Mouse (Mus musculus): ENCODE measurements around the gene Ap2a1.
A peak's percentile ranks its signal among the peaks of the same experiment; 100 is the strongest.

Gene Ap2a1

GRCm38 (mm10) chr7:44864595-44865542 is 64.4 kb downstream of the Ap2a1 start:
- DNase-seq (ENCODE audit: inconsistent ontology term), result no peak

- no peak for DNase-seq (ENCODE audit: inconsistent ontology term)
Measured at GRCm38 (mm10) chr7:44863982-44864494, 65.3 kb downstream of the Ap2a1 start.

GRCm38 (mm10) chr7:44863210-44863609 is 66.1 kb downstream of the Ap2a1 start:
- no peak for DNase-seq (ENCODE audit: inconsistent ontology term)

GRCm38 (mm10) chr7:44862434-44862833 is 66.9 kb downstream of the Ap2a1 start:
- no peak for DNase-seq (ENCODE audit: inconsistent ontology term)

GRCm38 (mm10) chr7:44861429-44861816 is 67.9 kb downstream of the Ap2a1 start:
- no peak for DNase-seq (ENCODE audit: inconsistent ontology term)

- peak; percentile 68 for DNase-seq (ENCODE audit: inconsistent ontology term)
Measured at GRCm38 (mm10) chr7:44860576-44861428, 68.5 kb downstream of the Ap2a1 start.

GRCm38 (mm10) chr7:44859896-44860295 is 69.4 kb downstream of the Ap2a1 start:
- DNase-seq (ENCODE audit: inconsistent ontology term), result no peak

GRCm38 (mm10) chr7:44857905-44858304 is 71.4 kb downstream of the Ap2a1 start:
- no peak for DNase-seq (ENCODE audit: inconsistent ontology term)

- DNase-seq (ENCODE audit: inconsistent ontology term), result peak; percentile 90
Measured at GRCm38 (mm10) chr7:44857042-44857552, 72.2 kb downstream of the Ap2a1 start, which contains the start of gene Pnkp. Gene Pnkp, plus strand, starts transcription at chr7:44857139.

GRCm38 (mm10) chr7:44856265-44856916 is 72.9 kb downstream of the Ap2a1 start:
- no peak for DNase-seq (ENCODE audit: inconsistent ontology term)

GRCm38 (mm10) chr7:44855036-44855435 is 74.3 kb downstream of the Ap2a1 start:
- no peak for DNase-seq (ENCODE audit: inconsistent ontology term)

- peak; percentile 91 for DNase-seq (ENCODE audit: inconsistent ontology term)
Measured at GRCm38 (mm10) chr7:44854356-44855031, 74.8 kb downstream of the Ap2a1 start.

- DNase-seq (ENCODE audit: inconsistent ontology term), result peak; percentile 21
Measured at GRCm38 (mm10) chr7:44853596-44854355, 75.5 kb downstream of the Ap2a1 start.

GRCm38 (mm10) chr7:44853065-44853464 is 76.2 kb downstream of the Ap2a1 start:
- no peak for DNase-seq (ENCODE audit: inconsistent ontology term)

- no peak for DNase-seq (ENCODE audit: inconsistent ontology term)
Measured at GRCm38 (mm10) chr7:44852259-44853027, 76.9 kb downstream of the Ap2a1 start.

- DNase-seq (ENCODE audit: inconsistent ontology term), result no peak
Measured at GRCm38 (mm10) chr7:44851625-44852234, 77.6 kb downstream of the Ap2a1 start.

- DNase-seq (ENCODE audit: inconsistent ontology term), result peak; percentile 42
Measured at GRCm38 (mm10) chr7:44850789-44851624, 78.3 kb downstream of the Ap2a1 start.

Measured in Muller cell, postnatal 12 days (primary cell).